Mouse (Mus musculus): Measurements from ENCODE around the gene Irf4. TPM values are rescaled to one million over a fixed set of nuclear protein-coding genes. Genes with fewer than 3 reads are reported as not detected.
A peak's percentile ranks its signal among the peaks of the same experiment; 100 is the strongest.

Gene Irf4
- polyA plus RNA-seq, 1 experiment from 2014 or later, result 0.09 TPM

DNA sequence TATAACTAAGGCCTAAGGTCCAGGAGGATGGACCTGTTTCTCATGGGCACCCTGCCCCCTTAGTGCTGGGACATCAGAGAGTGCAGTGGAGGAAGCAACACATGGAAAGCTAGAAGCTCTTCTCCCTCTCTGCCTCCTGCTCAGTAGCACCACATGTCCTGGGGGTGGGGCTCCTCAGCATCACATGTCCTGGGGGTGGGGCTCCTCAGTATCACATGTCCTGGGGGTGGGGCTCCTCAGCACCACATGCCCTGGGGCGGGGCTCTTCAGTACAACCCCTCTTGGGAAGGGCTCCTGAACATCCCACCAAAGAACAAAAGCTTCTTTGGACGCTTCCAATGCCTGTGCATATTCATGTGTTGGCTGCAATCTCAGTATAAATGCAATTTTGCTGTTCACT is 38.5 kb downstream of the Irf4 start:
- H3K36me3 ChIP-seq (ENCODE audit: insufficient read depth), result no peaks in the 10 kb centered on the region
- no peak for TF ChIP-seq CTCF (IDR thresholded peaks at IDR 0.05; ENCODE audit: low read depth)
- DNase-seq (no peak), ATAC-seq (ENCODE audit: insufficient read depth) (no peak)
- H3K9me3 ChIP-seq (ENCODE audit: low read depth, low read length), result no peaks in the 10 kb centered on the region
- H3K4me2 ChIP-seq, result no peak overlapping the region
- no peak overlapping the region for H3K27ac ChIP-seq (ENCODE audit: low read depth)
- 79% methylated on average over 2 of the region's 2 CpGs for WGBS
- no peak overlapping the region for H3K9ac ChIP-seq
- no peak overlapping the region for H3K4me3 ChIP-seq (ENCODE audit: low read depth, low read length)
- H3K4me1 ChIP-seq (ENCODE audit: insufficient read depth), result no peaks in the 10 kb centered on the region; the same call in 1 of the 2 replicates
- no peaks in the 10 kb centered on the region for H3K27me3 ChIP-seq (ENCODE audit: insufficient read depth, low read length)

GRCm38 (mm10) chr13:30787960-30788359 is 38.9 kb downstream of the Irf4 start:
- no peak for TF ChIP-seq CTCF (IDR thresholded peaks at IDR 0.05; ENCODE audit: low read depth)
- 84% methylated on average over 4 of the region's 4 CpGs for WGBS
- no peak for DNase-seq

DNA sequence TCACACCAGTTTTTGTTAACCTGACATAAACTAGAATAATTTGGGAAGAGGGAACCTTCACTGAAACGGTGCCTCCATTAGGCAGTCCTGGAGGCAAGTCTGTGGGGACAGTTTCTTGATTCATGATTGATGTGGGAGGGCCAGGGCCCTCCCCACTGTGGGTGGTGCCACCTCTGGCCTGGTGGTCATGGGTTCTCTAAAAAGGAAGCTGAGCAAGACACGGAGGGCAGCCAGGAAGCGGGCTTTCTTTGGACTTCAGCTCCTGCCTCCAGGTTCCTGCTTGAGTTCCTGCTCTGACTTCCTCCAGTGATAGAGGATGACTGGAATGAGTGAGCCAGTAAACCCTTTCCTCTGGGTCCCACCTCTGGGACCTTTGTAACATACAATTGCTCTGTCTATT is 39.4 kb downstream of the Irf4 start:
- Histone ChIP-seq H3K4me1 (ENCODE audit: insufficient read depth) (no peaks in the 10 kb centered on the region; the same call in 1 of the 2 replicates), H3K9ac (no peak overlapping the region), H3K4me3 (ENCODE audit: low read depth, low read length) (no peak overlapping the region), H3K9me3 (ENCODE audit: low read depth, low read length) (no peaks in the 10 kb centered on the region), H3K36me3 (ENCODE audit: insufficient read depth) (no peaks in the 10 kb centered on the region), H3K27ac (ENCODE audit: low read depth) (no peak overlapping the region), H3K27me3 (ENCODE audit: insufficient read depth, low read length) (no peaks in the 10 kb centered on the region), H3K4me2 (no peak overlapping the region)
- ATAC-seq (ENCODE audit: insufficient read depth) (no peak), DNase-seq (no peak)
- TF ChIP-seq CTCF (IDR thresholded peaks at IDR 0.05; ENCODE audit: low read depth), result no peak
- WGBS, result 80% methylated on average over 3 of the region's 3 CpGs

More at GRCm38 (mm10) chr13:30787960-30788359, 38.9 kb downstream of the Irf4 start:
- Histone ChIP-seq H3K27ac (ENCODE audit: low read depth) (no peak overlapping the region), H3K9me3 (ENCODE audit: low read depth, low read length) (no peaks in the 10 kb centered on the region), H3K36me3 (ENCODE audit: insufficient read depth) (no peaks in the 10 kb centered on the region), H3K27me3 (ENCODE audit: insufficient read depth, low read length) (no peaks in the 10 kb centered on the region), H3K4me3 (ENCODE audit: low read depth, low read length) (no peak overlapping the region), H3K9ac (no peak overlapping the region), H3K4me2 (no peak overlapping the region), H3K4me1 (ENCODE audit: insufficient read depth) (no peaks in the 10 kb centered on the region; the same call in 1 of the 2 replicates)
- no peak for ATAC-seq (ENCODE audit: insufficient read depth)

- WGBS, result 62% methylated on average over 5 of the region's 5 CpGs
- H3K4me3 ChIP-seq (ENCODE audit: low read depth, low read length), result no peak overlapping the region
Measured at GRCm38 (mm10) chr13:30790016-30790415, 41.0 kb downstream of the Irf4 start.

GRCm38 (mm10) chr13:30792308-30792707 is 43.3 kb downstream of the Irf4 start:
- Histone ChIP-seq H3K27ac (ENCODE audit: low read depth) (no peak overlapping the region), H3K9me3 (ENCODE audit: low read depth, low read length) (no peaks in the 10 kb centered on the region), H3K9ac (no peak overlapping the region), H3K27me3 (ENCODE audit: insufficient read depth, low read length) (no peaks in the 10 kb centered on the region), H3K36me3 (ENCODE audit: insufficient read depth) (no peaks in the 10 kb centered on the region), H3K4me3 (ENCODE audit: low read depth, low read length) (no peak overlapping the region), H3K4me2 (no peak overlapping the region), H3K4me1 (ENCODE audit: insufficient read depth) (no peaks in the 10 kb centered on the region)
- DNase-seq (no peak), ATAC-seq (ENCODE audit: insufficient read depth) (no peak)
- TF ChIP-seq CTCF (IDR thresholded peaks at IDR 0.05; ENCODE audit: low read depth), result no peak
- WGBS, result 49% methylated on average over 9 of the region's 9 CpGs

More at GRCm38 (mm10) chr13:30790016-30790415, 41.0 kb downstream of the Irf4 start:
- no peaks in the 10 kb centered on the region for H3K9me3 ChIP-seq (ENCODE audit: low read depth, low read length)
- no peak overlapping the region for H3K27ac ChIP-seq (ENCODE audit: low read depth)
- TF ChIP-seq CTCF (IDR thresholded peaks at IDR 0.05; ENCODE audit: low read depth), result no peak
- no peaks in the 10 kb centered on the region for H3K27me3 ChIP-seq (ENCODE audit: insufficient read depth, low read length)
- H3K9ac ChIP-seq, result no peak overlapping the region
- H3K4me2 ChIP-seq, result no peak overlapping the region
- H3K4me1 ChIP-seq (ENCODE audit: insufficient read depth), result no peaks in the 10 kb centered on the region; the same call in 1 of the 2 replicates
- DNase-seq (no peak), ATAC-seq (ENCODE audit: insufficient read depth) (no peak)
- H3K36me3 ChIP-seq (ENCODE audit: insufficient read depth), result no peaks in the 10 kb centered on the region

DNA sequence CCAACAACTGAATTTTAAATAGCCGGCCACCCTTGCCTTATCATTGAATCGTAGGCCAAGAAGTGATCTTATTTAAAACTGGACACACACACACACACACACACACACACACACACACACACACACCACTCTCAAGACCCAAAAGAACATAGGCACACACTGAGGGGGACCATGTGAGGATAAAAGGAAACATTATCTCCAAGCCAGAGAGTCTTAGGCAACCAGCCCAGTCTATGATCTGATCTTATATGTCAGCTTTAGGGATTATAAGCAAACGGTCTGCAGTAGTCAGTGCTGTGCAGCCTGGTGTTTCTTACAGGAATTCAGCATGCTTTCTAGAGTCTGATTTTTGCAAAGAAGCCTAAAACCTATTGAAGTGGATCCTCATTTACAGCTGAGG is 43.7 kb downstream of the Irf4 start:
- no peak overlapping the region for H3K27ac ChIP-seq (ENCODE audit: low read depth)
- no peak overlapping the region for H3K4me2 ChIP-seq
- no peaks in the 10 kb centered on the region for H3K4me1 ChIP-seq (ENCODE audit: insufficient read depth)
- H3K4me3 ChIP-seq (ENCODE audit: low read depth, low read length), result no peak overlapping the region
- no peak for TF ChIP-seq CTCF (IDR thresholded peaks at IDR 0.05; ENCODE audit: low read depth)
- H3K36me3 ChIP-seq (ENCODE audit: insufficient read depth), result no peaks in the 10 kb centered on the region
- H3K9ac ChIP-seq, result no peak overlapping the region
- 36% methylated on average over 3 of the region's 3 CpGs for whole genome bisulfite sequencing
- H3K9me3 ChIP-seq (ENCODE audit: low read depth, low read length), result no peaks in the 10 kb centered on the region
- ATAC-seq (ENCODE audit: insufficient read depth) (peak; percentile 58), DNase-seq (peak; percentile 51)
- H3K27me3 ChIP-seq (ENCODE audit: insufficient read depth, low read length), result no peaks in the 10 kb centered on the region

DNA sequence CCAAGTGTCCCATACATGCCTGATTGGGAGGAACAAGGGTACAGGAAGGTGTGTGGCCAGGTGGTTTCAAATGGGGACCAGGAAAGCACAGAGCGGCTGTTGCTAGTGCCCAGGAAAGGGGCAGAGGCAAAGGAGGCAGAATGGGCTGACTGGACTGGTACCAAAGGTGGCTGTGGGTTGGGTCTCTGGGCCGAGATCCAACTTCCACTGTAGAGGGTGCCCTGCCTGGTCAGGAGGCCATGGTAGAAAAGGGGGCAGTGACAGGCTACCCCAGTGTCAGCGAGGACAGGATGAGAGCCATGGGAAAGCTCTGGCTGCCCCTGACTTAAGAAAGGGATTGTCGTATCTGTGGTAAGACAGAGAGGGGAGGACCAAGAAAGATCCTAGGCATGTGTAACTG is 44.2 kb downstream of the Irf4 start:
- TF ChIP-seq CTCF (IDR thresholded peaks at IDR 0.05; ENCODE audit: low read depth), result no peak
- no peaks in the 10 kb centered on the region for H3K36me3 ChIP-seq (ENCODE audit: insufficient read depth)
- ATAC-seq (ENCODE audit: insufficient read depth) (no peak), DNase-seq (no peak)
- H3K4me2 ChIP-seq, result no peak overlapping the region
- no peaks in the 10 kb centered on the region for H3K27me3 ChIP-seq (ENCODE audit: insufficient read depth, low read length)
- no peak overlapping the region for H3K4me3 ChIP-seq (ENCODE audit: low read depth, low read length)
- H3K27ac ChIP-seq (ENCODE audit: low read depth), result no peak overlapping the region
- WGBS, result 75% methylated on average over 4 of the region's 4 CpGs
- H3K9me3 ChIP-seq (ENCODE audit: low read depth, low read length), result no peaks in the 10 kb centered on the region
- H3K4me1 ChIP-seq (ENCODE audit: insufficient read depth), result no peaks in the 10 kb centered on the region
- H3K9ac ChIP-seq, result no peak overlapping the region

DNA sequence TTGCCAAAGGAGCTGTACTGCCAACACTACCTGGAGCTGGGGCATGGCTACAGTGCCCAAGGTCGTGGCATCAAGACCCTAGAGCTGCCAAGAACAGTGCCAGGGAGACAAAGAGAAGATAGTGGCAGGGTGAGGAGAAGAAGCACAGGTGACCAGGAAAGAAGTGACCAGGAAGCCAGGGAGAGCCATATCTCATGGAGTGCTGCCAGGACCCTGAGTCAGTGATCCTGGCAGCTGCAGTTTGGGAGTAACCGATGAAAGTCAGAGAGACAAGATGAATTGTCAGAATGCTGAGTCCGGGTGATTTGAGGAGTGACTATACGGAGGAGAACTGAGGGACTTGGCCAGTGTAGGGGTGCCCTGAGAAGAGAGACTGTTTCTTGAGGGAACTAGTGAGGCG is 44.6 kb downstream of the Irf4 start:
- H3K4me1 ChIP-seq (ENCODE audit: insufficient read depth), result no peaks in the 10 kb centered on the region
- DNase-seq, result no peak
- no peak for ATAC-seq (ENCODE audit: insufficient read depth)
- no peak overlapping the region for H3K4me3 ChIP-seq (ENCODE audit: low read depth, low read length)
- no peak overlapping the region for H3K9ac ChIP-seq
- no peaks in the 10 kb centered on the region for H3K9me3 ChIP-seq (ENCODE audit: low read depth, low read length)
- TF ChIP-seq CTCF (IDR thresholded peaks at IDR 0.05; ENCODE audit: low read depth), result no peak
- no peaks in the 10 kb centered on the region for H3K36me3 ChIP-seq (ENCODE audit: insufficient read depth)
- WGBS, result 69% methylated on average over 5 of the region's 5 CpGs
- H3K4me2 ChIP-seq, result no peak overlapping the region
- H3K27me3 ChIP-seq (ENCODE audit: insufficient read depth, low read length), result no peaks in the 10 kb centered on the region
- no peak overlapping the region for H3K27ac ChIP-seq (ENCODE audit: low read depth)
